Mouse (Mus musculus) heart, postnatal 0 days (tissue): ENCODE results near the gene Fam107b.

Source experiments
- CTCF ChIP-seq: IDR thresholded peaks from 2 replicates; pipeline ENCODE4 v1.5.1; 2016; ENCODE audit warnings: antibody characterized with exemption, control low read depth, low read depth
- EP300 ChIP-seq: IDR thresholded peaks from 2 replicates; pipeline ENCODE4 v1.6.1; 2016; ENCODE audit warnings: antibody characterized with exemption, low read depth

GRCm38 (mm10) chr2:3621568-3621967 is 51.3 kb downstream of the Fam107b start:
- TF ChIP-seq CTCF (no peak), EP300 (no peak)
